Mouse (Mus musculus): ENCODE results near the gene Ankrd65.

Ankrd65 gene

GRCm38 (mm10) chr4:155812665-155813181 lies 22.5 kb downstream of the Ankrd65 start:
- no peak for DNase-seq (ENCODE audit: low spot score)

- DNase-seq (ENCODE audit: low spot score), result no peak
Measured at GRCm38 (mm10) chr4:155817533-155817932, 27.3 kb downstream of the Ankrd65 start.

- DNase-seq (ENCODE audit: low spot score), result no peak
Measured at GRCm38 (mm10) chr4:155821025-155821424, 30.8 kb downstream of the Ankrd65 start.

GRCm38 (mm10) chr4:155823443-155823842 lies 33.2 kb downstream of the Ankrd65 start:
- no peak for DNase-seq (ENCODE audit: low spot score)

- no peak for DNase-seq (ENCODE audit: low spot score)
Measured at GRCm38 (mm10) chr4:155829866-155830265, 39.6 kb downstream of the Ankrd65 start.

- no peak for DNase-seq (ENCODE audit: low spot score)
Measured at GRCm38 (mm10) chr4:155830596-155830995, 40.4 kb downstream of the Ankrd65 start.

GRCm38 (mm10) chr4:155831205-155831766 lies 41.0 kb downstream of the Ankrd65 start, which contains the start of gene Aurkaip1:
Gene Aurkaip1, plus strand, starts transcription at chr4:155831272.
- peak; percentile 82 for DNase-seq (ENCODE audit: low spot score)

- DNase-seq (ENCODE audit: low spot score), result no peak
Measured at GRCm38 (mm10) chr4:155831831-155832230, 41.6 kb downstream of the Ankrd65 start.

GRCm38 (mm10) chr4:155832321-155832720 lies 42.1 kb downstream of the Ankrd65 start:
- no peak for DNase-seq (ENCODE audit: low spot score)

GRCm38 (mm10) chr4:155833234-155833633 lies 43.0 kb downstream of the Ankrd65 start:
- DNase-seq (ENCODE audit: low spot score), result no peak

GRCm38 (mm10) chr4:155833836-155834235 lies 43.6 kb downstream of the Ankrd65 start:
- DNase-seq (ENCODE audit: low spot score), result peak; percentile 69

- no peak for DNase-seq (ENCODE audit: low spot score)
Measured at GRCm38 (mm10) chr4:155837404-155838010, 47.3 kb downstream of the Ankrd65 start.

GRCm38 (mm10) chr4:155838187-155839153 lies 48.2 kb downstream of the Ankrd65 start:
- DNase-seq (ENCODE audit: low spot score), result no peak

GRCm38 (mm10) chr4:155839483-155839910 lies 49.3 kb downstream of the Ankrd65 start, which contains the start of gene Mxra8:
Gene Mxra8, plus strand, starts transcription at chr4:155839680.
- DNase-seq (ENCODE audit: low spot score), result peak; percentile 67

- DNase-seq (ENCODE audit: low spot score), result no peak
Measured at GRCm38 (mm10) chr4:155840076-155841002, 50.1 kb downstream of the Ankrd65 start.

GRCm38 (mm10) chr4:155841003-155841454 lies 50.8 kb downstream of the Ankrd65 start:
- DNase-seq (ENCODE audit: low spot score), result no peak

GRCm38 (mm10) chr4:155841651-155842270 lies 51.5 kb downstream of the Ankrd65 start:
- no peak for DNase-seq (ENCODE audit: low spot score)

- no peak for DNase-seq (ENCODE audit: low spot score)
Measured at GRCm38 (mm10) chr4:155843231-155843630, 53.0 kb downstream of the Ankrd65 start.

- DNase-seq (ENCODE audit: low spot score), result peak; percentile 97
Measured at GRCm38 (mm10) chr4:155846871-155847578, 56.8 kb downstream of the Ankrd65 start, which contains the start of gene Dvl1. Gene Dvl1, plus strand, starts transcription at chr4:155847402.
